ENCODE assay signal across 17 mouse cellular contexts in genomic region chr9:108138118-108138517, GRCm38 (mm10). TPM values are rescaled to one million over a fixed set of nuclear protein-coding genes. Genes with fewer than 3 reads are reported as not detected.
DNase-seq lines count a peak whose midpoint lies in the region; ATAC-seq and TF ChIP-seq lines count a peak whose summit lies in the region.
"Had no signal": no experiment of that assay in that cellular context is flagged by ENCODE, and none has a peak within 500 bp of the region (broad histone marks: within the 10 kb centered on the region; RNA-seq: fewer than 3 reads in every experiment).

No protein-coding gene starts in this region.

- peaks cover 6% of the 10 kb centered on the region; the same call in 1 of the 2 replicates for H3K4me1 ChIP-seq in cortical plate, adult 2 months (ENCODE audit: control insufficient read depth, insufficient read depth, low read length)
- no peaks in the 10 kb centered on the region for H3K4me1 ChIP-seq in midbrain, embryonic 13.5 days (replicated peaks)
- H3K4me1 ChIP-seq: forebrain, embryonic 13.5 days; hindbrain, embryonic 15.5 days had no signal

- 83% methylated on average over 6 of the region's 6 CpGs for WGBS in midbrain, embryonic 13.5 days

- no peaks in the 10 kb centered on the region for H3K9me3 ChIP-seq in midbrain, embryonic 13.5 days
- H3K9me3 ChIP-seq: forebrain, embryonic 13.5 days; hindbrain, embryonic 15.5 days had no signal

- intact Hi-C loops in heart, postnatal 14 days (cut with DNase I): loop anchor here (5.0 kb wide), 1 partner anchor 144 kb away; no protein-coding TSS in a partner anchor
- intact Hi-C loops in left cerebral cortex, adult 2 months (cut with DNase I): loop anchor here (5.0 kb wide), 2 partner anchors 34 to 64 kb away; no protein-coding TSS in a partner anchor
- intact Hi-C loops in left cerebral cortex, postnatal 10 days (cut with DNase I): loop anchor here (5.0 kb wide), 1 partner anchor 54 kb away; the partner anchor contains the start of gene Bsn

- H3K36me3 ChIP-seq in midbrain, embryonic 13.5 days: peaks cover 36% of the 10 kb centered on the region

- H3K4me2 ChIP-seq in midbrain, embryonic 13.5 days (replicated peaks): no peak overlapping the region
- H3K4me2 ChIP-seq: forebrain, embryonic 13.5 days; hindbrain, embryonic 15.5 days had no signal

- peak; percentile 61 for DNase-seq in heart, adult 11 months
- DNase-seq in heart, postnatal 14 days: no peak
- no peak for DNase-seq in left cerebral cortex, adult 2 months (ENCODE audit: extremely low spot score in 1 of 2, low spot score in 2 of 2)
- no peak for DNase-seq in left cerebral cortex, postnatal 10 days (ENCODE audit: extremely low spot score in 1 of 2, low spot score in 2 of 2)
- DNase-seq: adrenal gland, postnatal 10 days; cerebellum, adult 11 months; cerebellum, adult 9-10 months; forebrain, postnatal 0 days; gastrocnemius, postnatal 14 days had no signal

- no peak for TF ChIP-seq CTCF in left cerebral cortex, adult 2 months (IDR thresholded peaks at IDR 0.05)
- TF ChIP-seq CTCF in cortical plate, adult 2 months (IDR thresholded peaks at IDR 0.05; ENCODE audit: extremely low read depth, insufficient read depth, low read length): no peak

- TF ChIP-seq POLR2A in cortical plate, adult 2 months (IDR thresholded peaks at IDR 0.05; ENCODE audit: extremely low read depth, insufficient read depth, low read length): no peak

- H3K27me3 ChIP-seq in midbrain, embryonic 13.5 days: no peaks in the 10 kb centered on the region
- H3K27me3 ChIP-seq: forebrain, embryonic 13.5 days; hindbrain, embryonic 15.5 days had no signal

- H3K27ac ChIP-seq in left cerebral cortex, adult 2 months: peak overlapping the region; percentile 84
- peak overlapping the region; percentile 78 for H3K27ac ChIP-seq in cortical plate, adult 2 months (ENCODE audit: insufficient read depth, low read length)
- no peak overlapping the region for H3K27ac ChIP-seq in midbrain, embryonic 13.5 days
- H3K27ac ChIP-seq: forebrain, embryonic 13.5 days; hindbrain, embryonic 15.5 days had no signal

- no peak overlapping the region for H3K4me3 ChIP-seq in left cerebral cortex, adult 2 months
- H3K4me3 ChIP-seq in cortical plate, adult 2 months (ENCODE audit: insufficient read depth, low read length): no peak overlapping the region
- H3K4me3 ChIP-seq in midbrain, embryonic 13.5 days (replicated peaks): no peak overlapping the region
- H3K4me3 ChIP-seq: forebrain, embryonic 13.5 days; hindbrain, embryonic 15.5 days had no signal

- ATAC-seq in midbrain, embryonic 13.5 days: no peak
- no peak for ATAC-seq in megakaryocyte, adult 5-6 weeks (ENCODE audit: poor library complexity, severe bottlenecking)
- ATAC-seq: forebrain, embryonic 13.5 days; forebrain, postnatal 0 days had no signal

- no peak overlapping the region for H3K9ac ChIP-seq in midbrain, embryonic 13.5 days (replicated peaks)
- H3K9ac ChIP-seq: forebrain, embryonic 13.5 days; forebrain, postnatal 0 days; hindbrain, embryonic 15.5 days had no signal

RNA-seq across cellular contexts. Expression of gene Apeh, which starts 43.7 kb away (rescaled TPM):
- 10 to 100 TPM; 36.4 to 41.8 TPM for total RNA-seq in heart, postnatal 14 days (2021)
- 10 to 100 TPM; 31.0 to 31.8 TPM for total RNA-seq in left cerebral cortex, adult 2 months (2021)
- 10 to 100 TPM; 30.7 to 41.3 TPM for total RNA-seq in left cerebral cortex, postnatal 10 days (2021)
- polyA plus RNA-seq in cortical plate, adult 2 months (2012; rRNA removed): 26.1 TPM in 2 replicates
- polyA plus RNA-seq in midbrain, embryonic 13.5 days (2015; fragmentation: Nextera tagmentation; extraction: Ambion mirVana): 56.3 and 62.5 TPM in 2 replicates
- 37.9 and 41.0 TPM in 2 replicates for total RNA-seq in megakaryocyte, adult 5-6 weeks (2015)
- 56.9 and 61.8 TPM in 2 replicates for total RNA-seq in megakaryocyte, adult 5-6 weeks (2017)

RNA-seq across cellular contexts. Expression of gene Bsn, which starts 52.1 kb away (rescaled TPM):
- total RNA-seq in heart, postnatal 14 days (2021): under 1 TPM; 0.05 to 0.07 TPM
- 100 to 1,000 TPM; 300 to 320 TPM for total RNA-seq in left cerebral cortex, adult 2 months (2021)
- 100 to 1,000 TPM; 139 to 142 TPM for total RNA-seq in left cerebral cortex, postnatal 10 days (2021)
- polyA plus RNA-seq in cortical plate, adult 2 months (2012; rRNA removed): 105 and 106 TPM in 2 replicates
- 7.1 and 8.0 TPM in 2 replicates for polyA plus RNA-seq in midbrain, embryonic 13.5 days (2015; fragmentation: Nextera tagmentation; extraction: Ambion mirVana)
- total RNA-seq in megakaryocyte, adult 5-6 weeks (2015): 0.91 and 1.5 TPM in 2 replicates
- total RNA-seq in megakaryocyte, adult 5-6 weeks (2017): 0.37 and 0.62 TPM in 2 replicates

RNA-seq across cellular contexts. Expression of gene Rnf123, which starts 55.0 kb away (rescaled TPM):
- total RNA-seq in heart, postnatal 14 days (2021): 10 to 100 TPM; 85.3 to 92.6 TPM
- 100 to 1,000 TPM; 107 to 108 TPM for total RNA-seq in left cerebral cortex, adult 2 months (2021)
- 10 to 100 TPM; 91.1 to 94.2 TPM for total RNA-seq in left cerebral cortex, postnatal 10 days (2021)
- polyA plus RNA-seq in cortical plate, adult 2 months (2012; rRNA removed): 76.2 and 82.3 TPM in 2 replicates
- polyA plus RNA-seq in midbrain, embryonic 13.5 days (2015; fragmentation: Nextera tagmentation; extraction: Ambion mirVana): 46.2 and 55.6 TPM in 2 replicates
- 27.8 and 30.7 TPM in 2 replicates for total RNA-seq in megakaryocyte, adult 5-6 weeks (2015)
- total RNA-seq in megakaryocyte, adult 5-6 weeks (2017): 20.9 and 21.1 TPM in 2 replicates

RNA-seq across cellular contexts. Expression of gene Mst1, which starts 57.9 kb away (rescaled TPM):
- under 1 TPM in 1 of 2 experiments, not detected in 1; 0.38 TPM for total RNA-seq in heart, postnatal 14 days (2021)
- total RNA-seq in left cerebral cortex, adult 2 months (2021): not detected
- not detected for total RNA-seq in left cerebral cortex, postnatal 10 days (2021)
- 0.10 TPM in 1 of 2 replicates, not detected in the other for polyA plus RNA-seq in cortical plate, adult 2 months (2012; rRNA removed)
- 0.11 and 0.23 TPM in 2 replicates for polyA plus RNA-seq in midbrain, embryonic 13.5 days (2015; fragmentation: Nextera tagmentation; extraction: Ambion mirVana)
- total RNA-seq in megakaryocyte, adult 5-6 weeks (2015): 0.69 TPM in 1 of 2 replicates, not detected in the other
- not detected in 2 replicates for total RNA-seq in megakaryocyte, adult 5-6 weeks (2017)
- total RNA-seq: gastrocnemius, adult 18-20 months; gastrocnemius, postnatal 14 days; heart, postnatal 25 days had no signal
- polyA plus RNA-seq: forebrain, embryonic 13.5 days; forebrain, postnatal 0 days; heart, embryonic 14.5 days had no signal

Comparison
In these comparisons a context has a peak if more than half of its experiments do, and no peak if none do; other contexts are left out.
1. RNA of gene Bsn, which starts 52.1 kb away (total RNA-seq): 300 to 320 TPM in left cerebral cortex, adult 2 months and 139 to 142 TPM in left cerebral cortex, postnatal 10 days; 0.37 to 1.5 TPM in megakaryocyte, adult 5-6 weeks and 0.05 to 0.07 TPM in heart, postnatal 14 days; every median in the first group is over 10 times any median in the second.